Mouse (Mus musculus) fibroblast of lung, adult 2 months (primary cell): Measurements from ENCODE around the gene C2cd2l.

Experiments used
- DNase-seq: peaks from one replicate; pipeline ENCODE4 v3.0.0-alpha.2; 2011; ENCODE audit warnings: low read depth

Gene C2cd2l

GRCm38 (mm10) chr9:44266478-44267226, 53.4 kb downstream of the C2cd2l start:
- peak; percentile 11 for DNase-seq

GRCm38 (mm10) chr9:44261388-44261787, 58.7 kb downstream of the C2cd2l start:
- no peak for DNase-seq
